In genomic region chr3:37978481-37978880, GRCm38 (mm10) we compare ENCODE assay signal across 8 mouse cellular contexts.
DNase-seq lines count a peak whose midpoint lies in the region; ATAC-seq and TF ChIP-seq lines count a peak whose summit lies in the region.

No protein-coding gene starts in this region.

- H3K36me3 ChIP-seq in embryonic facial prominence, embryonic 10.5 days (replicated peaks): no peaks in the 10 kb centered on the region
- H3K36me3 ChIP-seq in heart, embryonic 16.5 days (ENCODE audit: control insufficient read depth, insufficient read depth): no peaks in the 10 kb centered on the region

- H3K27ac ChIP-seq in embryonic facial prominence, embryonic 10.5 days (replicated peaks): no peak overlapping the region
- H3K27ac ChIP-seq in heart, embryonic 16.5 days (ENCODE audit: low read length): no peak overlapping the region
- H3K27ac ChIP-seq in left cerebral cortex, adult 2 months: no peak overlapping the region

- peak; percentile 39 for DNase-seq in embryo, embryonic 10 days (ENCODE audit: low spot score)
- DNase-seq in embryo, embryonic 9.5 days (ENCODE audit: extremely low spot score): no peak
- DNase-seq in adrenal gland, adult (ENCODE audit: inconsistent age in 2 of 2, low spot score in 1 of 2): peak; percentile 88 to 90
- peak; percentile 31 for DNase-seq in embryonic facial prominence, embryonic 10.5 days (ENCODE audit: low spot score)
- DNase-seq in left cerebral cortex, adult 2 months (ENCODE audit: extremely low spot score in 1 of 2, low spot score in 2 of 2): peak; percentile 67 to 77
- DNase-seq in spleen, adult 12 weeks (ENCODE audit: low spot score): no peak

- 34% methylated on average over 6 of the region's 6 CpGs for WGBS in embryonic facial prominence, embryonic 10.5 days
- 18% methylated on average over 6 of the region's 6 CpGs for WGBS in heart, embryonic 16.5 days

- no peak for TF ChIP-seq CTCF in left cerebral cortex, adult 2 months (IDR thresholded peaks at IDR 0.05)

- H3K4me1 ChIP-seq in embryonic facial prominence, embryonic 10.5 days: peaks cover 46% of the 10 kb centered on the region
- peaks cover 10% of the 10 kb centered on the region; the same call in 1 of the 2 replicates for H3K4me1 ChIP-seq in heart, embryonic 16.5 days (ENCODE audit: control insufficient read depth, insufficient read depth, low read length)

- no peak overlapping the region for H3K9ac ChIP-seq in heart, embryonic 16.5 days (ENCODE audit: low read length)

- ATAC-seq in heart, embryonic 16.5 days (replicated peaks; ENCODE audit: extremely low read depth, insufficient read depth, low FRiP score): 0 out of 2 replicates have a peak, but pooled peaks have one; percentile 59
- peak; percentile 86 for ATAC-seq in megakaryocyte-erythroid progenitor cell, adult 5-6 weeks (replicated peaks; ENCODE audit: low FRiP score, low TSS enrichment, poor library complexity, severe bottlenecking)

- no peaks in the 10 kb centered on the region for H3K27me3 ChIP-seq in embryonic facial prominence, embryonic 10.5 days (replicated peaks; ENCODE audit: low read depth, poor library complexity, severe bottlenecking)
- no peaks in the 10 kb centered on the region for H3K27me3 ChIP-seq in heart, embryonic 16.5 days (ENCODE audit: control insufficient read depth, insufficient read depth, low read length)

- peak overlapping the region; percentile 19; the same call in 1 of the 2 replicates for H3K4me2 ChIP-seq in heart, embryonic 16.5 days (ENCODE audit: low read depth, low read length)

- no peaks in the 10 kb centered on the region for H3K9me3 ChIP-seq in embryonic facial prominence, embryonic 10.5 days
- no peaks in the 10 kb centered on the region for H3K9me3 ChIP-seq in heart, embryonic 16.5 days (replicated peaks; ENCODE audit: control insufficient read depth, low read length)

- intact Hi-C loops in left cerebral cortex, adult 2 months (cut with DNase I): loop anchor here (1.0 to 5.0 kb wide), 2 partner anchors 162 to 336 kb away; no protein-coding TSS in a partner anchor

- H3K4me3 ChIP-seq in embryonic facial prominence, embryonic 10.5 days: no peak overlapping the region
- no peak overlapping the region for H3K4me3 ChIP-seq in heart, embryonic 16.5 days (ENCODE audit: low read length)
- no peak overlapping the region for H3K4me3 ChIP-seq in left cerebral cortex, adult 2 months

Comparison
In these comparisons a context has a peak if more than half of its experiments do, and no peak if none do; other contexts are left out.
1. DNase-seq: peak in embryo, embryonic 10 days (single experiment), adrenal gland, adult (2 of 2), embryonic facial prominence, embryonic 10.5 days (single experiment) and left cerebral cortex, adult 2 months (2 of 2); none in embryo, embryonic 9.5 days (single experiment) and spleen, adult 12 weeks (single experiment).